Mouse (Mus musculus): ENCODE data around the gene S100a7a. TPM values are rescaled to one million over a fixed set of nuclear protein-coding genes. Genes with fewer than 3 reads are reported as not detected.

S100a7a gene
- polyA plus RNA-seq, 1 experiment from 2014 or later: not detected

GRCm38 (mm10) chr3:90615911-90616310 is 37.9 kb upstream of the S100a7a start:
- Histone ChIP-seq H3K36me3 (ENCODE audit: control insufficient read depth, insufficient read depth, low read length) (no peaks in the 10 kb centered on the region), H3K9ac (ENCODE audit: low read length) (no peak overlapping the region), H3K4me3 (ENCODE audit: control insufficient read depth in 1 of 2, insufficient read depth in 1 of 2, low read depth in 1 of 2, low read length in 2 of 2) (no peak overlapping the region), H3K9me3 (ENCODE audit: control insufficient read depth, low read length) (no peaks in the 10 kb centered on the region), H3K4me1 (ENCODE audit: control insufficient read depth in 2 of 2, insufficient read depth in 2 of 2, low read length in 2 of 2) (peaks cover 5 to 12% of the 10 kb centered on the region in 2 experiments; a peak in 3 of 4 replicates), H3K27ac (replicated peaks in 1 of 2; ENCODE audit: control insufficient read depth in 1 of 2, insufficient read depth in 1 of 2, low read depth in 2 of 2, low read length in 2 of 2) (no peak overlapping the region), H3K27me3 (ENCODE audit: control insufficient read depth, insufficient read depth, low read length) (peaks cover 4% of the 10 kb centered on the region), H3K4me2 (ENCODE audit: low read length) (no peak overlapping the region)
- no peak for ATAC-seq (ENCODE audit: insufficient number of reproducible peaks, insufficient read depth, low FRiP score, low read depth)
- 79% methylated on average over 1 of the region's 1 CpGs for WGBS

- Histone ChIP-seq H3K9ac (ENCODE audit: low read length) (no peak overlapping the region), H3K4me1 (ENCODE audit: control insufficient read depth in 2 of 2, insufficient read depth in 2 of 2, low read length in 2 of 2) (peaks cover 5 to 12% of the 10 kb centered on the region in 2 experiments; a peak in 3 of 4 replicates)
- WGBS: 16% methylated on average over 1 of the region's 1 CpGs
These were observed 36.2 kb upstream of the S100a7a start for GRCm38 (mm10) chr3:90617586-90617985.

GRCm38 (mm10) chr3:90621552-90621951 is 32.3 kb upstream of the S100a7a start:
- Histone ChIP-seq H3K9me3 (ENCODE audit: control insufficient read depth, low read length) (no peaks in the 10 kb centered on the region), H3K4me1 (ENCODE audit: control insufficient read depth in 2 of 2, insufficient read depth in 2 of 2, low read length in 2 of 2) (peaks cover 10 to 11% of the 10 kb centered on the region in 2 experiments), H3K36me3 (ENCODE audit: control insufficient read depth, insufficient read depth, low read length) (no peaks in the 10 kb centered on the region), H3K9ac (ENCODE audit: low read length) (no peak overlapping the region), H3K4me3 (ENCODE audit: control insufficient read depth in 1 of 2, insufficient read depth in 1 of 2, low read depth in 1 of 2, low read length in 2 of 2) (no peak overlapping the region), H3K27me3 (ENCODE audit: control insufficient read depth, insufficient read depth, low read length) (no peaks in the 10 kb centered on the region), H3K4me2 (ENCODE audit: low read length) (no peak overlapping the region), H3K27ac (replicated peaks in 1 of 2; ENCODE audit: control insufficient read depth in 1 of 2, insufficient read depth in 1 of 2, low read depth in 2 of 2, low read length in 2 of 2) (no peak overlapping the region)
- WGBS: 33% methylated on average over 7 of the region's 7 CpGs
- no peak for ATAC-seq (ENCODE audit: insufficient number of reproducible peaks, insufficient read depth, low FRiP score, low read depth)

More at GRCm38 (mm10) chr3:90617586-90617985, 36.2 kb upstream of the S100a7a start:
- Histone ChIP-seq H3K27me3 (ENCODE audit: control insufficient read depth, insufficient read depth, low read length) (peaks cover 4% of the 10 kb centered on the region), H3K9me3 (ENCODE audit: control insufficient read depth, low read length) (no peaks in the 10 kb centered on the region), H3K36me3 (ENCODE audit: control insufficient read depth, insufficient read depth, low read length) (no peaks in the 10 kb centered on the region), H3K4me3 (ENCODE audit: control insufficient read depth in 1 of 2, insufficient read depth in 1 of 2, low read depth in 1 of 2, low read length in 2 of 2) (no peak overlapping the region), H3K27ac (replicated peaks in 1 of 2; ENCODE audit: control insufficient read depth in 1 of 2, insufficient read depth in 1 of 2, low read depth in 2 of 2, low read length in 2 of 2) (no peak overlapping the region), H3K4me2 (ENCODE audit: low read length) (no peak overlapping the region)
- no peak for ATAC-seq (ENCODE audit: insufficient number of reproducible peaks, insufficient read depth, low FRiP score, low read depth)

- Histone ChIP-seq H3K27me3 (ENCODE audit: control insufficient read depth, insufficient read depth, low read length) (no peaks in the 10 kb centered on the region), H3K9ac (ENCODE audit: low read length) (no peak overlapping the region), H3K4me2 (ENCODE audit: low read length) (no peak overlapping the region), H3K9me3 (ENCODE audit: control insufficient read depth, low read length) (no peaks in the 10 kb centered on the region), H3K36me3 (ENCODE audit: control insufficient read depth, insufficient read depth, low read length) (no peaks in the 10 kb centered on the region), H3K4me3 (ENCODE audit: control insufficient read depth in 1 of 2, insufficient read depth in 1 of 2, low read depth in 1 of 2, low read length in 2 of 2) (no peak overlapping the region), H3K4me1 (ENCODE audit: control insufficient read depth in 2 of 2, insufficient read depth in 2 of 2, low read length in 2 of 2) (peaks cover 10 to 11% of the 10 kb centered on the region in 2 experiments), H3K27ac (replicated peaks in 1 of 2; ENCODE audit: control insufficient read depth in 1 of 2, insufficient read depth in 1 of 2, low read depth in 2 of 2, low read length in 2 of 2) (no peak overlapping the region)
- 24% methylated on average over 2 of the region's 2 CpGs for WGBS
- ATAC-seq (ENCODE audit: insufficient number of reproducible peaks, insufficient read depth, low FRiP score, low read depth): no peak
These were observed 30.3 kb upstream of the S100a7a start for GRCm38 (mm10) chr3:90623435-90624071.

GRCm38 (mm10) chr3:90625496-90625895 is 28.3 kb upstream of the S100a7a start:
- H3K9ac ChIP-seq (ENCODE audit: low read length): no peak overlapping the region
- H3K36me3 ChIP-seq (ENCODE audit: control insufficient read depth, insufficient read depth, low read length): no peaks in the 10 kb centered on the region
- H3K27me3 ChIP-seq (ENCODE audit: control insufficient read depth, insufficient read depth, low read length): no peaks in the 10 kb centered on the region
- H3K27ac ChIP-seq (replicated peaks in 1 of 2; ENCODE audit: control insufficient read depth in 1 of 2, insufficient read depth in 1 of 2, low read depth in 2 of 2, low read length in 2 of 2): no peak overlapping the region
- no peak overlapping the region for H3K4me2 ChIP-seq (ENCODE audit: low read length)
- ATAC-seq (ENCODE audit: insufficient number of reproducible peaks, insufficient read depth, low FRiP score, low read depth): no peak
- 79% methylated on average over 5 of the region's 5 CpGs for WGBS
- H3K4me3 ChIP-seq (ENCODE audit: control insufficient read depth in 1 of 2, insufficient read depth in 1 of 2, low read depth in 1 of 2, low read length in 2 of 2): no peak overlapping the region
- H3K9me3 ChIP-seq (ENCODE audit: control insufficient read depth, low read length): no peaks in the 10 kb centered on the region
- H3K4me1 ChIP-seq (ENCODE audit: control insufficient read depth in 2 of 2, insufficient read depth in 2 of 2, low read length in 2 of 2): peaks cover 10 to 11% of the 10 kb centered on the region in 2 experiments

- 67% methylated on average over 9 of the region's 9 CpGs for WGBS
- H3K4me3 ChIP-seq (ENCODE audit: control insufficient read depth in 1 of 2, insufficient read depth in 1 of 2, low read depth in 1 of 2, low read length in 2 of 2): no peak overlapping the region
- H3K36me3 ChIP-seq (ENCODE audit: control insufficient read depth, insufficient read depth, low read length): no peaks in the 10 kb centered on the region
- H3K4me1 ChIP-seq (ENCODE audit: control insufficient read depth in 2 of 2, insufficient read depth in 2 of 2, low read length in 2 of 2): peaks cover 10 to 11% of the 10 kb centered on the region in 2 experiments
- no peaks in the 10 kb centered on the region for H3K9me3 ChIP-seq (ENCODE audit: control insufficient read depth, low read length)
- H3K4me2 ChIP-seq (ENCODE audit: low read length): no peak overlapping the region
- no peak for ATAC-seq (ENCODE audit: insufficient number of reproducible peaks, insufficient read depth, low FRiP score, low read depth)
- H3K27me3 ChIP-seq (ENCODE audit: control insufficient read depth, insufficient read depth, low read length): no peaks in the 10 kb centered on the region
- H3K9ac ChIP-seq (ENCODE audit: low read length): no peak overlapping the region
- H3K27ac ChIP-seq (replicated peaks in 1 of 2; ENCODE audit: control insufficient read depth in 1 of 2, insufficient read depth in 1 of 2, low read depth in 2 of 2, low read length in 2 of 2): no peak overlapping the region
These were observed 27.4 kb upstream of the S100a7a start for GRCm38 (mm10) chr3:90626266-90627021.

GRCm38 (mm10) chr3:90627366-90627765 is 26.5 kb upstream of the S100a7a start:
- peaks cover 10 to 11% of the 10 kb centered on the region in 2 experiments for H3K4me1 ChIP-seq (ENCODE audit: control insufficient read depth in 2 of 2, insufficient read depth in 2 of 2, low read length in 2 of 2)
- no peak overlapping the region for H3K27ac ChIP-seq (replicated peaks in 1 of 2; ENCODE audit: control insufficient read depth in 1 of 2, insufficient read depth in 1 of 2, low read depth in 2 of 2, low read length in 2 of 2)
- 88% methylated on average over 5 of the region's 5 CpGs for WGBS
- no peak for ATAC-seq (ENCODE audit: insufficient number of reproducible peaks, insufficient read depth, low FRiP score, low read depth)
- H3K4me2 ChIP-seq (ENCODE audit: low read length): no peak overlapping the region
- no peaks in the 10 kb centered on the region for H3K27me3 ChIP-seq (ENCODE audit: control insufficient read depth, insufficient read depth, low read length)
- no peak overlapping the region for H3K4me3 ChIP-seq (ENCODE audit: control insufficient read depth in 1 of 2, insufficient read depth in 1 of 2, low read depth in 1 of 2, low read length in 2 of 2)
- H3K9ac ChIP-seq (ENCODE audit: low read length): no peak overlapping the region
- H3K36me3 ChIP-seq (ENCODE audit: control insufficient read depth, insufficient read depth, low read length): no peaks in the 10 kb centered on the region
- H3K9me3 ChIP-seq (ENCODE audit: control insufficient read depth, low read length): no peaks in the 10 kb centered on the region

Measured in heart, embryonic 14.5 days (tissue).